Comparison of ENCODE assay signal across 11 mouse cellular contexts in the genomic region with DNA sequence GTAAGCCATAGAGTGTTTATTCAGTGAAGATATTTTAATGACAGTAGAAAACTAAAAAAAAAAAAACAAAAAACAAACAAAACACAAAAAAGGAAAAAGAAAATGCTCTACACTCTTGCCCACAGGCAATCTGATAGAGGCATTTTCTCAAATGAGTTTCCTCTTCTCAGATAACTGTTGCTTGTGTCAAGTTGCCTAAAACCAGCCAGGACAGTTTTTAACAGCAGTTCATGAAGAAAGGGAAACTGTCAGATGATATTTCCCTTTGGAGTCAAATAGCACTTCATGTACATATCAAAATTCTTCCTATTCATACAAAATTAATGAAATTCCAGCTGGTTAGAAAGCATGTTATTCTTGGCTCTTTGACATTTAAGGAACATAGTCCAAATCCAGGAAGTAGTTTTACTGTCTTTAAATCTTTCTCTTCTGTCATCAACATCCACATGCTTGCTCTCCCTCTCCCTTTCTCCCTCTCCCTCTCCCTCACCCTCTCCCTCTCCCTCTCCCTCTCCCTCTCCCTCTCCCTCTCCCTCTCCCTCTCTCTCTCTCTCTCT.
"Had no signal": no experiment of that assay in that cellular context is flagged by ENCODE, and none has a peak within 500 bp of the region (broad histone marks: within the 10 kb centered on the region; RNA-seq: fewer than 3 reads in every experiment).

No protein-coding gene starts in this region.

- H3K9ac ChIP-seq: intestine, embryonic 15.5 days; limb, embryonic 12.5 days; liver, embryonic 14.5 days; midbrain, embryonic 12.5 days had no signal

- H3K9me3 ChIP-seq: intestine, embryonic 15.5 days; limb, embryonic 12.5 days; midbrain, embryonic 12.5 days had no signal

- ATAC-seq: intestine, embryonic 15.5 days; midbrain, embryonic 16.5 days had no signal

- DNase-seq: kidney, adult 8-10 months; kidney, postnatal 14 days; lung, adult 2 months; right cerebral cortex, postnatal 14 days; thymus, postnatal 36 days had no signal

- H3K4me3 ChIP-seq: intestine, embryonic 15.5 days; left cerebral cortex, adult 2 months; limb, embryonic 12.5 days; midbrain, embryonic 12.5 days had no signal

- H3K4me1 ChIP-seq: intestine, embryonic 15.5 days; limb, embryonic 12.5 days; midbrain, embryonic 12.5 days had no signal

- H3K27ac ChIP-seq: intestine, embryonic 15.5 days; left cerebral cortex, adult 2 months; limb, embryonic 12.5 days; liver, embryonic 14.5 days; midbrain, embryonic 12.5 days had no signal

- H3K27me3 ChIP-seq: intestine, embryonic 15.5 days; limb, embryonic 12.5 days; midbrain, embryonic 12.5 days had no signal

- H3K4me2 ChIP-seq: intestine, embryonic 15.5 days; limb, embryonic 12.5 days; midbrain, embryonic 12.5 days had no signal

- H3K36me3 ChIP-seq: intestine, embryonic 15.5 days; limb, embryonic 12.5 days; midbrain, embryonic 12.5 days had no signal
